Mouse (Mus musculus) megakaryocyte, adult 5-6 weeks (primary cell): ENCODE results near the gene Arl11. TPM values are rescaled to one million over a fixed set of nuclear protein-coding genes. Genes with fewer than 3 reads are reported as not detected.
A peak's percentile ranks its signal among the peaks of the same experiment; 100 is the strongest.

ENCODE experiments used
- ATAC-seq: 2 replicates; pipeline ENCODE4 v1.8.0; 2016; ENCODE audit warnings: mild to moderate bottlenecking, inconsistent platforms; ENCODE audit not compliant: poor library complexity, severe bottlenecking
- total RNA-seq, 2 experiments: library from RNA; stranded (forward) in 1 of 2; stranded (reverse) in 1 of 2; fragments of 153-499, 151-499 nt in 1 of 2; fragments of 221-1000, 200-1000 nt in 1 of 2; gene quantifications; 2 replicates each; pipeline versions ENCODE4 v1.2.3 to v1.2.4; 2015 to 2017

Gene Arl11
- total RNA-seq (2015) = 55.5 and 62.1 TPM in 2 replicates
- total RNA-seq (2017) = 24.3 and 30.7 TPM in 2 replicates

- ATAC-seq = peak; percentile 95
Measured at GRCm38 (mm10) chr14:61309593-61309992, at the start of gene Arl11. Gene Arl11 (plus strand): TSS chr14:61309753.

- ATAC-seq = no peak
Measured at GRCm38 (mm10) chr14:61267908-61268475, 41.6 kb upstream of the Arl11 start.

- no peak for ATAC-seq
Measured at GRCm38 (mm10) chr14:61274414-61275198, 34.9 kb upstream of the Arl11 start.

GRCm38 (mm10) chr14:61277285-61277684, 32.3 kb upstream of the Arl11 start:
- peak; percentile 69 for ATAC-seq

- peak; percentile 49; the same call in 1 of the 2 replicates for ATAC-seq
Measured at GRCm38 (mm10) chr14:61278676-61279300, 30.8 kb upstream of the Arl11 start.

GRCm38 (mm10) chr14:61288606-61289286, 20.8 kb upstream of the Arl11 start:
- peak; percentile 86 for ATAC-seq

- no peak for ATAC-seq
Measured at GRCm38 (mm10) chr14:61290664-61291063, 18.9 kb upstream of the Arl11 start.

- peak; percentile 91 for ATAC-seq
Measured at GRCm38 (mm10) chr14:61293884-61294737, 15.4 kb upstream of the Arl11 start.

- ATAC-seq = peak; percentile 74
Measured at GRCm38 (mm10) chr14:61294738-61295079, 14.8 kb upstream of the Arl11 start.

GRCm38 (mm10) chr14:61299810-61300209, 9.7 kb upstream of the Arl11 start:
- no peak for ATAC-seq

- ATAC-seq = peak; percentile 67
Measured at GRCm38 (mm10) chr14:61301323-61301722, 8.2 kb upstream of the Arl11 start.

- ATAC-seq = peak; percentile 79
Measured at GRCm38 (mm10) chr14:61302428-61302827, 7.1 kb upstream of the Arl11 start.

GRCm38 (mm10) chr14:61303969-61304609, 5.5 kb upstream of the Arl11 start:
- ATAC-seq = no peak

- ATAC-seq = peak; percentile 65
Measured at GRCm38 (mm10) chr14:61310036-61310772, 651 bp downstream of the Arl11 start.

GRCm38 (mm10) chr14:61310963-61311362, 1.4 kb downstream of the Arl11 start:
- ATAC-seq = no peak

GRCm38 (mm10) chr14:61316861-61317260, 7.3 kb downstream of the Arl11 start:
- ATAC-seq = peak; percentile 81

- ATAC-seq = no peak
Measured at GRCm38 (mm10) chr14:61320765-61321164, 11.2 kb downstream of the Arl11 start.

- ATAC-seq = no peak
Measured at GRCm38 (mm10) chr14:61321200-61321599, 11.6 kb downstream of the Arl11 start.

- no peak for ATAC-seq
Measured at GRCm38 (mm10) chr14:61322740-61323139, 13.2 kb downstream of the Arl11 start.
